Mouse (Mus musculus): ENCODE results near the gene Cog1. TPM values are rescaled to one million over a fixed set of nuclear protein-coding genes. Genes with fewer than 3 reads are reported as not detected.

Cog1 gene
- polyA plus RNA-seq (2017; shearing (Covaris generic)) = 10 to 100 TPM; 58.9 to 69.8 TPM

GRCm38 (mm10) chr11:113648690-113649352, at the start of gene Cog1:
TSS of gene Cog1 (plus strand) at chr11:113649169.

GRCm38 (mm10) chr11:113618672-113619419, 30.1 kb upstream of the Cog1 start, which contains the start of gene Sstr2:
TSS of gene Sstr2 (plus strand) at chr11:113619342.

GRCm38 (mm10) chr11:113649353-113650210, 613 bp downstream of the Cog1 start, which contains the start of gene Slc39a11:
TSS of gene Slc39a11 (minus strand) at chr11:113650079.

GRCm38 (mm10) chr11:113683957-113684706, 35.2 kb downstream of the Cog1 start, which contains the start of the genes Fam104a and D11Wsu47e:
TSS of gene Fam104a (minus strand) at chr11:113684155.
TSS of gene D11Wsu47e (plus strand) at chr11:113684412.

GRCm38 (mm10) chr11:113709731-113710256, 60.8 kb downstream of the Cog1 start, which contains the start of gene Cpsf4l:
TSS of gene Cpsf4l (minus strand) at chr11:113710017.

Other genes with a start within 250 kb of the Cog1 start
- gene Sstr2, start 29.8 kb upstream of the Cog1 start, polyA plus RNA-seq (2017; shearing (Covaris generic)) = not detected
- 10 to 100 TPM; 30.4 to 44.3 TPM for gene Slc39a11, start 910 bp downstream of the Cog1 start, polyA plus RNA-seq (2017; shearing (Covaris generic))
- gene Fam104a, start 35.0 kb downstream of the Cog1 start, polyA plus RNA-seq (2017; shearing (Covaris generic)) = 10 to 100 TPM; 57.9 to 62.3 TPM
- 10 to 100 TPM; 18.0 to 18.1 TPM for gene D11Wsu47e, start 35.2 kb downstream of the Cog1 start, polyA plus RNA-seq (2017; shearing (Covaris generic))
- gene Cpsf4l, start 60.8 kb downstream of the Cog1 start, polyA plus RNA-seq (2017; shearing (Covaris generic)) = 1 to 10 TPM in 1 of 2 experiments, under 1 TPM in 1; 0.47 to 1.9 TPM
- 1 to 10 TPM; 4.8 to 5.0 TPM for gene Cdc42ep4, start 102.7 kb downstream of the Cog1 start, polyA plus RNA-seq (2017; shearing (Covaris generic))